Mouse (Mus musculus) MEL (cell line): ENCODE data around the gene Pold3. TPM values are rescaled to one million over a fixed set of nuclear protein-coding genes. Genes with fewer than 3 reads are reported as not detected.

Experiments
- DNase-seq: peaks from one replicate; pipeline ENCODE4 v3.0.0; 2011; ENCODE audit warnings: low read depth, low spot score
- H3K27ac ChIP-seq: 2 replicates; pipeline ENCODE4 v1.5.1; 2012; ENCODE audit warnings: low read depth, mild to moderate bottlenecking, control low read depth, low read length, moderate library complexity; ENCODE audit not compliant: control insufficient read depth
- H3K27me3 ChIP-seq, 2 experiments: fragments of 150-350 bp in 1 of 2; sonication (generic) in 1 of 2; 2 replicates each; pipeline ENCODE4 v1.6.1; 2012; ENCODE audit warnings: low read length in 2 of 2, mild to moderate bottlenecking in 2 of 2, improper control_type of control experiment in 1 of 2, moderate library complexity in 1 of 2; ENCODE audit not compliant: insufficient read depth in 2 of 2, control insufficient read depth in 1 of 2
- H3K36me3 ChIP-seq, 2 experiments: 2 replicates each; pipeline ENCODE4 v1.6.1; 2012 to 2014; ENCODE audit warnings: low read length in 2 of 2, improper control_type of control experiment in 1 of 2, inconsistent platforms in 1 of 2, mild to moderate bottlenecking in 1 of 2; ENCODE audit not compliant: insufficient read depth in 2 of 2, control insufficient read depth in 1 of 2
- H3K4me1 ChIP-seq, 2 experiments: fragments of 150-350 bp in 1 of 2; sonication (generic) in 1 of 2; 2 replicates each; pipeline ENCODE4 v1.6.1; 2012; ENCODE audit warnings: low read length in 2 of 2, improper control_type of control experiment in 1 of 2, mild to moderate bottlenecking in 1 of 2; ENCODE audit not compliant: insufficient read depth in 2 of 2, control insufficient read depth in 1 of 2
- H3K4me3 ChIP-seq, 2 experiments: fragments of 150-350 bp in 1 of 2; sonication (generic) in 1 of 2; 2 replicates each; pipeline ENCODE4 v1.5.1; 2012; ENCODE audit warnings: low read depth in 2 of 2, low read length in 2 of 2, mild to moderate bottlenecking in 2 of 2, moderate library complexity in 2 of 2, control low read depth in 1 of 2, improper control_type of control experiment in 1 of 2; ENCODE audit not compliant: control insufficient read depth in 1 of 2, insufficient read depth in 1 of 2
- H3K79me2 ChIP-seq: 2 replicates; pipeline ENCODE4 v1.6.1; 2012; ENCODE audit warnings: mild to moderate bottlenecking, low read length, moderate library complexity; ENCODE audit not compliant: control insufficient read depth, poor library complexity, insufficient read depth
- H3K9ac ChIP-seq: 2 replicates; pipeline ENCODE4 v1.6.1; 2012; ENCODE audit warnings: low read depth, mild to moderate bottlenecking, control low read depth, low read length, moderate library complexity; ENCODE audit not compliant: control insufficient read depth, poor library complexity, severe bottlenecking
- H3K9me3 ChIP-seq: fragments of 150-350 bp; sonication (generic); replicated peaks from 2 replicates; pipeline ENCODE4 v1.6.1; 2012; ENCODE audit warnings: mild to moderate bottlenecking, low read length, improper control_type of control experiment, moderate library complexity; ENCODE audit not compliant: insufficient read depth
- BHLHE40 ChIP-seq: IDR thresholded peaks from 2 replicates; pipeline ENCODE4 v1.6.1; 2012; ENCODE audit warnings: low read depth, mild to moderate bottlenecking, inconsistent platforms, low read length, improper control_type of control experiment, borderline replicate concordance
- CHD1 ChIP-seq: IDR thresholded peaks from 2 replicates; pipeline ENCODE4 v1.6.1; 2012; ENCODE audit warnings: low read depth, mild to moderate bottlenecking, inconsistent platforms, low read length, improper control_type of control experiment
- E2F4 ChIP-seq: IDR thresholded peaks from 2 replicates; pipeline ENCODE4 v1.6.1; 2011; ENCODE audit warnings: low read depth, low read length, improper control_type of control experiment, borderline replicate concordance
- EP300 ChIP-seq, 2 experiments: IDR thresholded peaks; 2 replicates each; pipeline ENCODE4 v1.6.1; 2011; ENCODE audit warnings: improper control_type of control experiment in 2 of 2, low read length in 2 of 2, low read depth in 1 of 2, mild to moderate bottlenecking in 1 of 2
- GABPA ChIP-seq: IDR thresholded peaks from 2 replicates; pipeline ENCODE4 v1.6.1; 2012; ENCODE audit warnings: low read depth, mild to moderate bottlenecking, inconsistent platforms, low read length, improper control_type of control experiment, moderate library complexity
- GATA1 ChIP-seq: IDR thresholded peaks from 2 replicates; pipeline ENCODE4 v1.6.1; 2011; ENCODE audit warnings: low read depth, low read length, improper control_type of control experiment
- JUND ChIP-seq: IDR thresholded peaks from 2 replicates; pipeline ENCODE4 v1.6.1; 2011; ENCODE audit warnings: low read depth, mild to moderate bottlenecking, improper control_type of control experiment, low read length
- KAT2A ChIP-seq: conservative IDR thresholded peaks from 2 replicates; pipeline ENCODE4 v1.6.1; 2012; ENCODE audit warnings: low read depth, low read length, improper control_type of control experiment, inconsistent platforms
- MEF2A ChIP-seq: IDR thresholded peaks from 2 replicates; pipeline ENCODE4 v1.6.1; 2014; ENCODE audit warnings: low read depth, mild to moderate bottlenecking, inconsistent platforms, low read length, improper control_type of control experiment; ENCODE audit not compliant: poor library complexity, insufficient replicate concordance, severe bottlenecking; ENCODE audit errors: extremely low read depth
- MXI1 ChIP-seq: IDR thresholded peaks from 2 replicates; pipeline ENCODE4 v1.6.1; 2011; ENCODE audit warnings: mild to moderate bottlenecking, low read depth, low read length, improper control_type of control experiment
- NRF1 ChIP-seq: IDR thresholded peaks from 2 replicates; pipeline ENCODE4 v1.6.1; 2014; ENCODE audit warnings: low read depth, mild to moderate bottlenecking, inconsistent platforms, low read length, improper control_type of control experiment, moderate library complexity; ENCODE audit not compliant: poor library complexity, insufficient read depth, severe bottlenecking
- POLR2AphosphoS2 ChIP-seq: IDR thresholded peaks from 2 replicates; pipeline ENCODE4 v1.6.1; 2011; ENCODE audit warnings: low read length, improper control_type of control experiment
- RCOR1 ChIP-seq: IDR thresholded peaks from 2 replicates; pipeline ENCODE4 v1.6.1; 2012; ENCODE audit warnings: low read depth, mild to moderate bottlenecking, inconsistent platforms, low read length, improper control_type of control experiment
- SIN3A ChIP-seq: IDR thresholded peaks from 2 replicates; pipeline ENCODE4 v1.6.1; 2012; ENCODE audit warnings: low read length, improper control_type of control experiment, inconsistent platforms
- TAL1 ChIP-seq: IDR thresholded peaks from 2 replicates; pipeline ENCODE4 v1.6.1; 2012; ENCODE audit warnings: mild to moderate bottlenecking, inconsistent platforms, low read length, moderate library complexity, mixed read lengths
- TBP ChIP-seq: IDR thresholded peaks from 2 replicates; pipeline ENCODE4 v1.8.0; 2011; ENCODE audit warnings: low read depth, low read length, improper control_type of control experiment
- UBTF ChIP-seq: IDR thresholded peaks from 2 replicates; pipeline ENCODE4 v1.6.1; 2012; ENCODE audit warnings: low read depth, mild to moderate bottlenecking, inconsistent platforms, low read length, improper control_type of control experiment, moderate library complexity, borderline replicate concordance; ENCODE audit not compliant: insufficient read depth
- USF1 ChIP-seq: IDR thresholded peaks from 2 replicates; pipeline ENCODE4 v1.6.1; 2014; ENCODE audit warnings: low read depth, mild to moderate bottlenecking, inconsistent platforms, low read length, improper control_type of control experiment, moderate library complexity
- ZKSCAN1 ChIP-seq: IDR thresholded peaks from 2 replicates; pipeline ENCODE4 v1.6.1; 2012; ENCODE audit warnings: low read depth, mild to moderate bottlenecking, inconsistent platforms, low read length, improper control_type of control experiment, moderate library complexity
- ZMIZ1 ChIP-seq: IDR thresholded peaks from 2 replicates; pipeline ENCODE4 v1.6.1; 2012; ENCODE audit warnings: low read depth, mild to moderate bottlenecking, inconsistent platforms, low read length, improper control_type of control experiment, moderate library complexity
- polyA plus RNA-seq, 2 experiments: library from polyadenylated mRNA; stranded (reverse) in 1 of 2; unstranded in 1 of 2; fragments of >175 nt in 1 of 2; fragments of >200 nt in 1 of 2; gene quantifications; 2 replicates each; pipeline versions ENCODE4 v1.2.1 to v1.2.4; 2012; ENCODE audit warnings: low replicate concordance in 2 of 2, low read depth in 1 of 2; ENCODE audit not compliant: insufficient read length in 2 of 2, insufficient read depth in 1 of 2, missing spikeins in 1 of 2
- total RNA-seq: library from RNA; depleted of rRNA; stranded (reverse); fragments of 300-350 nt; gene quantifications from 2 replicates; pipeline ENCODE4 v1.2.3, GENCODE M21; 2012

The Pold3 gene
- total and polyA plus RNA-seq, 3 experiments, result 67.6 to 98.1 TPM; not detected in 1

GRCm38 (mm10) chr7:100138075-100138474 is 16.7 kb upstream of the Pold3 start:
- Histone ChIP-seq H3K27ac (no peak overlapping the region), H3K79me2 (no peaks in the 10 kb centered on the region), H3K9me3 (no peaks in the 10 kb centered on the region), H3K9ac (no peak overlapping the region), H3K4me3 (no peak overlapping the region), H3K4me1 (no peaks in the 10 kb centered on the region), H3K36me3 (no peaks in the 10 kb centered on the region), H3K27me3 (peaks cover 9 to 21% of the 10 kb centered on the region in 2 experiments)
- DNase-seq, result no peak
- TF ChIP-seq TAL1, result no peak
- no peak for TF ChIP-seq KAT2A
- no peak for TF ChIP-seq TBP
- no peak for TF ChIP-seq MXI1

- Histone ChIP-seq H3K4me3 (no peak overlapping the region), H3K27me3 (peaks cover 9 to 12% of the 10 kb centered on the region in 2 experiments)
- TF ChIP-seq ZMIZ1, result no peak
- TF ChIP-seq ZKSCAN1, result no peak
- no peak for TF ChIP-seq EP300 (IDR thresholded peaks at IDR 0.05; ENCODE audit: low read depth in 1 of 2, low read length in 2 of 2)
- TF ChIP-seq, all 39 proteins: peak for 0
- Histone ChIP-seq H3K27ac (no peak overlapping the region), H3K9ac (no peak overlapping the region), H3K9me3 (no peaks in the 10 kb centered on the region), H3K79me2 (no peaks in the 10 kb centered on the region), H3K4me1 (no peaks in the 10 kb centered on the region), H3K36me3 (no peaks in the 10 kb centered on the region)
- no peak for DNase-seq
Observed at GRCm38 (mm10) chr7:100137038-100137437, 15.7 kb upstream of the Pold3 start.

GRCm38 (mm10) chr7:100132379-100132778 is 11.0 kb upstream of the Pold3 start:
- TF ChIP-seq UBTF, result no peak
- no peak for TF ChIP-seq POLR2AphosphoS2
- no peaks in the 10 kb centered on the region for H3K9me3 ChIP-seq
- DNase-seq, result no peak
- no peaks in the 10 kb centered on the region for H3K79me2 ChIP-seq
- H3K27ac ChIP-seq, result no peak overlapping the region
- peaks cover 4 to 6% of the 10 kb centered on the region in 2 experiments for H3K27me3 ChIP-seq
- H3K4me3 ChIP-seq, result no peak overlapping the region
- H3K36me3 ChIP-seq, result no peaks in the 10 kb centered on the region
- H3K4me1 ChIP-seq, result no peaks in the 10 kb centered on the region
- no peak overlapping the region for H3K9ac ChIP-seq

- H3K36me3 ChIP-seq, result no peaks in the 10 kb centered on the region
- H3K4me1 ChIP-seq, result no peaks in the 10 kb centered on the region
- no peak overlapping the region for H3K4me3 ChIP-seq
- no peak overlapping the region for H3K27ac ChIP-seq
- peaks cover 0 to 3% of the 10 kb centered on the region in 2 experiments; a peak in 2 of 4 replicates for H3K27me3 ChIP-seq
- no peaks in the 10 kb centered on the region for H3K9me3 ChIP-seq
- no peaks in the 10 kb centered on the region for H3K79me2 ChIP-seq
- DNase-seq, result no peak
- H3K9ac ChIP-seq, result no peak overlapping the region
- no peak for TF ChIP-seq POLR2AphosphoS2
- no peak for TF ChIP-seq MEF2A
- no peak for TF ChIP-seq NRF1
- no peak for TF ChIP-seq E2F4
- TF ChIP-seq MXI1, result no peak
- no peak for TF ChIP-seq BHLHE40
- TF ChIP-seq CHD1, result no peak
- no peak for TF ChIP-seq GATA1
- no peak for TF ChIP-seq KAT2A
- no peak for TF ChIP-seq RCOR1
- TF ChIP-seq JUND, result no peak
- no peak for TF ChIP-seq TAL1
- no peak for TF ChIP-seq GABPA
- TF ChIP-seq USF1, result no peak
- no peak for TF ChIP-seq SIN3A
Observed at GRCm38 (mm10) chr7:100130592-100130991, 9.2 kb upstream of the Pold3 start.
